Mouse (Mus musculus): ENCODE measurements at regions not wholly inside any gene's neighbourhood (a gene's known extent, or its start where the extent isn't known, plus 50 kb on each side); places are given as distances from the start of the nearest gene placed in this dataset.

DNA sequence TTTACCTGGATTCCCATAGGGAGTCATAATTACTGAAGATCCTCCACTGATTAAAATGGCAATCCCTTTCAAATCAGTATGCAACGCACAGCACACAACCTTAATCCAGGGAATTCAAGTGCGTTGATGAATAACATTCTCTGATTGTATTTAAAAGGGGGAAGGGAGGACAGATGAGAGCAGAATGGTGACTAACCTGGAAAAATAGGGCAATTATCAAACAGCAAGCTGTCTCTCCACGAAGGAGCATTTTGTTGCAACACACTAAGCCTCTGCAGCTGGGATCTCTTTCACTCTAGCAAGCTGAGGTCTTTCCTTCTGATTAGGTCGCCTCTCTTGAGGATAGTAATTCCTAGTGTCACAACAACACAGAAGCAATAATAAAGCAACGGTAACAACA, 501.5 kb downstream of the Tusc1 start:
- DNase-seq = no peak

DNA sequence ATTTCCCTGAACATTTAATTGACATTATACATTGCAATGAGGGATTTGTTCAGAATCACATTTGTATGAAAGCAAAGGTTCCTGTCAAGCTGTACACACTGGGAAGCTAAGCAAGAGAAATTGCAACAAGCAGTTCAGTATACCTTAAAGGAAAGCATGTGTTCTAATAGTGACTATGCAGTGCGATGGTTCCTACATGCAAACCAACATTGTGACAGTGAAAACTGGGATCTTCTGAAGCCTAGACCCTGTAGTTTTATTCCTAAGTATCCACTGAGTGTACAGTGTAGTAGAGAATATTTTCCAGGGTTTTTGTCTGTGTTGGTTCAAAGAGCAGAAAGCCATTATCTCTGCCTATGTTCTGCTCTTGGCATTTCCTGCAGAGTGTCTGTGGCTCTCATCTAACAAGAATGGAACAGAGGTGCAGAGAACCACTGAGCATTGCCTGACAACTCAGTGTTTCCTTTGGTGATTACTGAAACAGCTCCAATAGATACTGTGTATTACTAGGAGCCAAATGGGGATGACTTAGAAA, 504.1 kb downstream of the Tusc1 start:
- no peak for DNase-seq

DNA sequence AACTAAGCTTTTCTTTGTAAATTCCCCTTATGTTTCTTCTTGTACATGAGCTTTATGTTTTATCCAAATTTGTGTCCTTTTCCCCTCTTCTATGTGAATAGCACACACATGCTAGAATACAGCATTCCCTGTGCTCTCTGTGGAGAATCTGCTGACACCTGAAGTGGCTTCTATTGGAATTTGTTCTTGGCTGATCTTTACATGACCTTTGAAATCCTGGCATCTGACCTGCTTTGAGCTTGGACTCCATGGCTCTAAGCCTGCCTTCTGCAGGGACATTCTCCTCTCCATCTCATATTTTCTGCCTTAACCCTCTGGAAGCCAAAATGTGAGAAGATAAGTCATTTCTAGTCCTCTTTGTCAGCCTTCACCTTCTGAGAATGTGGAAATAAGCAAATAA, 507.5 kb downstream of the Tusc1 start:
- peak; percentile 47 to 87 for DNase-seq

DNA sequence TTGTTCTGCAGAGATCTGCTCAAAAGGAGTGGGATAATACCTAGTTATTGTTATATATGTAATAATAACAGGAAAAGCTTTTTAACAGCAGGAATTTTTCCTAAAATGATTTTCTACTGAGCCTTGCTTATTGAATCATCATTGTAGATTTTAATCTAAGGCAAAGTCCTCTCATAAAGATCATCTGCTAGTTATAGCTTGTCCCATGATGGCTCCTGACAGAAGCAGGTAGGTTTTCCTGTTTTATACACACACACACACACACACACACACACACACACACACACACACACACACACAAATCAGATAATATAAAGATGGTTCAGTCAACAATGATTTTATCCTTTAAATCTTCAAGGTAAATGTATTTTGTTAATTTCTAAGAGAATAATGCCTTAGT, 507.9 kb downstream of the Tusc1 start:
- no peak for DNase-seq

DNA sequence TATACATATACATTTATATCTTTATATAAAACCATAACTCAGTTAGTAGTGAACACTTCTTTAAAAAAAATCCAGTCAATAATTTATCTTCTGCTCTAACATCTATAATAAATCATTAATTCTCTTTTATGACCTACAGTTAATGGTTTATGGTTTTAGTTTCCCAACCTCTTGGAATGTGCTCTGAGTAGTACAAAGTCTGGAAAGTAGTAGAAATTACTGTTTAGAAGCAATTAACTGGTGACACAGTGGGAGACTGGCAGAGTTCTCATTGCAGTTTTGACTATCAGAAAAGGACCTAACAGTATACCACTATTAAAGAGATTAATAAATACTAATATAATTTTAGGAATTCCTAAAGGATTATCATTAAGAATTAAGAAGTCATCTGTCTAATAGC, 508.3 kb downstream of the Tusc1 start:
- DNase-seq = peak; percentile 8 to 56

DNA sequence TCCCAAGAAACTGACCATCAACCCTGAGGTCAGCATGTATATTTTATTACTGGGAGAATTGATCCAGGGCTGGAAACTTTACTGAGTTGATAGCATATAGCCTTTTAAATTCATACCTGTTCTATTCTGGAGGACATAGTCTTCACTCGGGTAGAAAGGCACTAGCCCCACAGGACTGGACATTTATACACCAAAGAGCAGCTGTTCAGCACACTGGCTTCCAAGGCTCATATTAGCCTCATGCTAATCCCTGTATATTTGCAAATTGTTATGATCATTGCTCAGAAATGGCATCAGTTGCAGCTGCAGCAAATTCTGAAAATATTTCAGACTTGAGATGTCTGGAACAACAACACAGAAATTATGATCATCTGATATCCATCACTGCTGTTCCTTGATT, 547.2 kb downstream of the Tusc1 start:
- DNase-seq = no peak

DNA sequence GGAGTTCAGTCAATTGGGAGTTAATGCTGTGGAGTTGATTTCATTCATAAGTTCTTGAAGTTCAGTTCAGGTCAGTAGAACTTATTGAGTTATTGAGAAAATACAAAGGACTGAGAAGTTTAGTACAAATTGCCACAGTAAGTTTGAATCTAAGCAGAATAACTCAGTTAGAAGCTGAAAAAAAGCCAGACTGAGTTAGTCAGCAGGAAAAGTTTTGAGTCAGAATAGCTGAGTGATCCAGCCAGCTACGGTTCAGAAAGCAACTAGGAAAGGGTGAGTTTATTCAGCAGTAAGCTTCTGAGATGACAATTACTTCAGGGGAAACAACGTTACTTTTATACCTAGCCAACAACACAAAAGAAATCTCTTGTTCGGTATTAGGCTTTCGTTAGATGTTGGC, 557.2 kb downstream of the Tusc1 start:
- peak; percentile 8 to 14 for DNase-seq

DNA sequence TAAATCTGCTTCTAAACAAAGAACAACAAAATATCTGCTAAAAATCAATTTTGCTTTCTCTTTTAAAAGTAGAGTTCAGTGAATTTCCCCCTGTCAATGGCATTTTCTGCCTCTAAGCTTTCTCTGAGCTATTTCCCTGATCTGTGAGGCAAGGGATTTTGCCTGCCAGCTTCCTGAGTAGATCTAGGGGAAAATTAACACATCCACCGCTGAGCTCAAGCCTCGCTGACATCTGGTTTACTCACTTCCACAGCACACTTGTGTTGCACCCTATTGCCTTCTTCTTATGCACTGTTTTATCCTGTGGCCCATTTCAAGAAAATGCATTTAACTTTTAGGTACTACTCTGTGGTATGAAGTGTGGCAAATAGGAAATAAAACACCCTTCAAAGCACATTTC, 556.5 kb upstream of the Gm12666 start:
- DNase-seq = no peak

DNA sequence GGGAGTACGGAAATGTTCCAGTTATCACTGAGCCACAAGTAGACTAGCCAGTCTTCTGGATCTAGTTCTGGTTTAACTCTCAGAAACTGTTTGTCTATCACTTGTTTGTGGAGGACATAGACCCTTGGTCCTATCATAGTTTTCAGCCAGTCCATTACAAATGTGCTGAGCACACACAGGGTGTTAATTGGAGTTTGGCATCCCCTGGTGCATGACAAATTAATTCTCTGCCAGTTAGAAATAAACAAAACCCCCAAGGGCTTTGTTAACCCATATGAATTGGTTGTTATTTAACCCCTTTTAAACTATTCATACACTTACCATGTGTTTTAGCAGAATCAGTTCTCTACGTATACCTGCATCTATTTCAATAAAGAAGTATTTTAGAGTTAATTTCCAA, 554.7 kb upstream of the Gm12666 start:
- DNase-seq = peak in 1 of 2 experiments; percentile 1

DNA sequence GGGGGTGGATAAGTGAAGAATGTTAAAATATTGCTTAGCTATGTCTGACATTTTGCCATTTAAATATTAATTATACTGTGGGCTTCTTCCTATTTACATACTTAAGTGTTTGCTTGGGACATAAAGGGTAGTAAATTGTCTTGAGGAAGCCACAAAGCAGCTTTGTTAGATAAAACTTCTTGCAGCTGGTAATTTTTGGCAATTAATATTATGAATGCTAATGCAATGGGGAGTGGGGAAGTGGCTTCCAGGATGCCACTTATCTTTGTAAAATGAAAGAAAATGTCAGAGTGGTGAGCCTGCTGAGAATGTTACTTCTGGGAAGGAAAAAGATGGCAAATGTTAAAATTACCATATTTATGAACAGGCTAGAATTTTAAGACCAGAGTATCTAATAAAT, 511.2 kb upstream of the Gm12666 start:
- no peak for DNase-seq

Measured in kidney, postnatal 36 days (tissue).